Mouse (Mus musculus): ENCODE measurements around the gene Paip2b. TPM values are rescaled to one million over a fixed set of nuclear protein-coding genes. Genes with fewer than 3 reads are reported as not detected.
"Not testable (repeated sequence)": the region's sequence is repeated elsewhere in the genome, so short reads cannot be mapped to it uniquely, and the experiment has no call there.

Gene Paip2b
- total and polyA plus RNA-seq, 3 experiments, result 26.7 to 36.3 (median 30.9) TPM

DNA sequence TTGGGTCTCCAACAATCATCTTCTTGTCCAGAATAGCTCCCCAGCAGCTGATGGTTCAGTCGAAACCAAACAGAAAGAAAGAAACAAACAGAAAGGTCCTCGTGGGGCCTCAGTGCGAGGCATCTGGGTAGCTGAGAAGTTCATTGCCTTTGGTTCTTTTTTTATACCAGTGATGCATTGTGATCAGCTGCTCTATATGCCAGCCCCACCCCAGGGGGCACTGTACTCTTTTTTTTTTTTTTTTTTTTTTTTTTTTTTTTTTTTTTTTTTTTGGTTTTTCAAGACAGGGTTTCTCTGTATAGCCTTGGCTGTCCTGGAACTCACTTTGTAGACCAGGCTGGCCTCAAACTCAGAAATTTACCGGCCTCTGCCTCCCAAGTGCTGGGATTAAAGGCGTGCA is 41.0 kb downstream of the Paip2b start:
- H3K79me2 ChIP-seq (replicated peaks; ENCODE audit: control insufficient read depth, extremely low read depth, insufficient read depth, poor library complexity, severe bottlenecking); H3K27me3 ChIP-seq (replicated peaks); H3K36me3 ChIP-seq (replicated peaks in 1 of 2; ENCODE audit: control insufficient read depth in 1 of 2, insufficient read depth in 1 of 2, low read length in 1 of 2); H3K9me3 ChIP-seq (replicated peaks; ENCODE audit: low read length); dilution Hi-C loops (cut with MboI; ENCODE audit: extremely low pct_ligation_motif_present, extremely low pct_unique_long_range_greater_than_20kb, low sequenced_read_pairs); H3K9ac ChIP-seq (ENCODE audit: insufficient read depth, low read depth); H3K4me2 ChIP-seq (ENCODE audit: insufficient read depth, low read depth, poor library complexity, severe bottlenecking); H3K27ac ChIP-seq (ENCODE audit: insufficient read depth, low read depth); DNase-seq (ENCODE audit: extremely low read depth); H3K4me3 ChIP-seq (replicated peaks in 1 of 3; ENCODE audit: low read depth in 2 of 3, low read length in 2 of 3, poor library complexity in 1 of 3); in situ Hi-C loops (cut with MboI; ENCODE audit: low pct_ligation_motif_present, low pct_unique_long_range_greater_than_20kb, low sequenced_read_pairs): not testable (repeated sequence)
- TF ChIP-seq ZNF384 (IDR thresholded peaks at IDR 0.05; ENCODE audit: low read depth, low read length), result peak; percentile 78
- peaks cover 15 to 33% of the 10 kb centered on the region in 2 experiments for H3K4me1 ChIP-seq (ENCODE audit: control insufficient read depth in 1 of 2, insufficient read depth in 2 of 2)

DNA sequence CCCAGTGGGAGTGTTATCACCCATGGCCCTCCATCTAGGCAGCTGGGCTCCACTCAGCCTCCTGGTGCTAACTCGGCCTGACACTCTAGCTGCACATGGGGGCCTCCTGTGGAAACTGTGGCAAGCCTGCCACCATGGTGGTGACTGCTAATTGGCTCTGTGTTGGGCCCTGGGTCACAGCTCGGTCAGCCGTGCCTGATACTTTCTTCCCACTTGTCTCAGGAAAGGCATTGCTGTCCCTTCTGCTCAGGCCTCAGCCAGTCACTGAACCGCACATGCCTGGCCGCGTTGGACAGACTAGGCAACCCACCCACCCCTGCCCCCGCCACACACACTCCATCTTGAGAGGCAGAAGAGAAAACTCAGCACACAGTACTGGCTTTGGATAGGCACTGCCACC is 43.0 kb downstream of the Paip2b start:
- in situ Hi-C loops (cut with MboI; ENCODE audit: low pct_ligation_motif_present, low pct_unique_long_range_greater_than_20kb, low sequenced_read_pairs) (no loop called here), dilution Hi-C loops (cut with MboI; ENCODE audit: extremely low pct_ligation_motif_present, extremely low pct_unique_long_range_greater_than_20kb, low sequenced_read_pairs) (no loop called here)
- no peaks in the 10 kb centered on the region for H3K79me2 ChIP-seq (replicated peaks; ENCODE audit: control insufficient read depth, extremely low read depth, insufficient read depth, poor library complexity, severe bottlenecking)
- H3K4me2 ChIP-seq (ENCODE audit: insufficient read depth, low read depth, poor library complexity, severe bottlenecking), result no peak overlapping the region
- no peak for TF ChIP-seq POLR2A (IDR thresholded peaks at IDR 0.05; ENCODE audit: low read depth, low read length)
- no peak for TF ChIP-seq EP300 (IDR thresholded peaks at IDR 0.05; ENCODE audit: low read length)
- peaks cover 2% of the 10 kb centered on the region for H3K9me3 ChIP-seq (replicated peaks; ENCODE audit: low read length)
- H3K36me3 ChIP-seq (replicated peaks in 1 of 2; ENCODE audit: control insufficient read depth in 1 of 2, insufficient read depth in 1 of 2, low read length in 1 of 2), result no peaks in the 10 kb centered on the region
- peaks cover 15 to 31% of the 10 kb centered on the region in 2 experiments for H3K4me1 ChIP-seq (ENCODE audit: control insufficient read depth in 1 of 2, insufficient read depth in 2 of 2)
- H3K27me3 ChIP-seq (replicated peaks), result peaks cover under 1% of the 10 kb centered on the region
- H3K9ac ChIP-seq (ENCODE audit: insufficient read depth, low read depth), result no peak overlapping the region
- H3K27ac ChIP-seq (ENCODE audit: insufficient read depth, low read depth), result no peak overlapping the region
- no peak overlapping the region for H3K4me3 ChIP-seq (replicated peaks in 1 of 3; ENCODE audit: low read depth in 2 of 3, low read length in 2 of 3, poor library complexity in 1 of 3)
- DNase-seq (ENCODE audit: extremely low read depth), result no peak

DNA sequence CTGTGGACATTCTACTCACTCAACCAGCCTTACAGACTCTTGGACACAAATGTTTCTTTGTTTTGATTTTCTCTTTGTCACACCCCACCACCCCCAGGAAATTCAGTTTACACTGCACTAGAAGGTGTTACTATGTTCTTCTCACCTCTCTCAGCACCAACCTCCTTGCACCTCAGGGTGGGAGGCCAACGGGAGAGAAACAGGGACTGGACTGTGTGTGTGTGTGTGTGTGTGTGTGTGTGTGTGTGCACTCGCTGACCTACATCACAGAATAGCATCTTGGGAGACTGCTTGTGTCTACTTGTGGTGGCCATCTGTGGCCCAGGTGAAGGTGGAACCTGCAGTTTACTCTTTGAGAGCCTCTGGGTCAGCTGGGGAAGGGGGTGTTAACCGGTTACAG is 45.1 kb downstream of the Paip2b start:
- H3K4me1 ChIP-seq (ENCODE audit: control insufficient read depth in 1 of 2, insufficient read depth in 2 of 2), result peaks cover 12 to 24% of the 10 kb centered on the region in 2 experiments
- dilution Hi-C loops (cut with MboI; ENCODE audit: extremely low pct_ligation_motif_present, extremely low pct_unique_long_range_greater_than_20kb, low sequenced_read_pairs) (no loop called here), in situ Hi-C loops (cut with MboI; ENCODE audit: low pct_ligation_motif_present, low pct_unique_long_range_greater_than_20kb, low sequenced_read_pairs) (no loop called here)
- no peak overlapping the region for H3K4me3 ChIP-seq (replicated peaks in 1 of 3; ENCODE audit: low read depth in 2 of 3, low read length in 2 of 3, poor library complexity in 1 of 3)
- TF ChIP-seq MEF2A (IDR thresholded peaks at IDR 0.05; ENCODE audit: borderline replicate concordance, low read depth, low read length), result no peak
- TF ChIP-seq POLR2A (IDR thresholded peaks at IDR 0.05; ENCODE audit: low read depth, low read length), result no peak
- no peak for TF ChIP-seq ZKSCAN1 (IDR thresholded peaks at IDR 0.05; ENCODE audit: borderline replicate concordance, low read depth, low read length)
- TF ChIP-seq ZMIZ1 (IDR thresholded peaks at IDR 0.05; ENCODE audit: low read depth, low read length), result no peak
- TF ChIP-seq ZC3H11A (IDR thresholded peaks at IDR 0.05; ENCODE audit: low read depth, low read length), result no peak
- TF ChIP-seq MAZ (IDR thresholded peaks at IDR 0.05; ENCODE audit: low read depth, low read length), result no peak
- peaks cover 2% of the 10 kb centered on the region for H3K9me3 ChIP-seq (replicated peaks; ENCODE audit: low read length)
- no peak overlapping the region for H3K4me2 ChIP-seq (ENCODE audit: insufficient read depth, low read depth, poor library complexity, severe bottlenecking)
- no peaks in the 10 kb centered on the region for H3K36me3 ChIP-seq (replicated peaks in 1 of 2; ENCODE audit: control insufficient read depth in 1 of 2, insufficient read depth in 1 of 2, low read length in 1 of 2)
- no peaks in the 10 kb centered on the region for H3K27me3 ChIP-seq (replicated peaks)
- no peaks in the 10 kb centered on the region for H3K79me2 ChIP-seq (replicated peaks; ENCODE audit: control insufficient read depth, extremely low read depth, insufficient read depth, poor library complexity, severe bottlenecking)
- no peak for DNase-seq (ENCODE audit: extremely low read depth)
- no peak overlapping the region for H3K9ac ChIP-seq (ENCODE audit: insufficient read depth, low read depth)
- no peak overlapping the region for H3K27ac ChIP-seq (ENCODE audit: insufficient read depth, low read depth)
